Mouse (Mus musculus): ENCODE measurements around the gene Hook2. TPM values are rescaled to one million over a fixed set of nuclear protein-coding genes. Genes with fewer than 3 reads are reported as not detected.

The Hook2 gene
- polyA plus RNA-seq, 2 experiments = 17.7 to 18.1 TPM

GRCm38 (mm10) chr8:84959811-84960210 lies 30.6 kb upstream of the Hook2 start:
- no peak overlapping the region for H3K4me2 ChIP-seq (replicated peaks; ENCODE audit: low read depth, low read length, severe bottlenecking)
- ATAC-seq (ENCODE audit: low FRiP score, low read depth) (no peak), DNase-seq (ENCODE audit: low spot score) (no peak)
- 90% methylated on average over 7 of the region's 7 CpGs for WGBS
- no peaks in the 10 kb centered on the region for H3K4me1 ChIP-seq (ENCODE audit: control insufficient read depth, insufficient read depth, low read length)
- no peak overlapping the region for H3K9ac ChIP-seq (ENCODE audit: low read depth, low read length, severe bottlenecking)
- H3K27ac ChIP-seq (replicated peaks; ENCODE audit: low read depth, low read length) = no peak overlapping the region
- H3K4me3 ChIP-seq (replicated peaks; ENCODE audit: low read length) = no peak overlapping the region
- no peaks in the 10 kb centered on the region for H3K9me3 ChIP-seq (ENCODE audit: control insufficient read depth, low read length)
- peaks cover 22% of the 10 kb centered on the region for H3K36me3 ChIP-seq (ENCODE audit: control insufficient read depth, insufficient read depth, low read length)
- H3K27me3 ChIP-seq (ENCODE audit: control insufficient read depth, insufficient read depth, low read length) = no peaks in the 10 kb centered on the region
- no peak for TF ChIP-seq POLR2A (IDR thresholded peaks at IDR 0.05; ENCODE audit: borderline replicate concordance, extremely low read depth, insufficient read depth, insufficient read length)

- H3K4me3 ChIP-seq (replicated peaks; ENCODE audit: low read length) = no peak overlapping the region
- DNase-seq (ENCODE audit: low spot score) = no peak
Measured at GRCm38 (mm10) chr8:84963952-84964351, 26.5 kb upstream of the Hook2 start.

GRCm38 (mm10) chr8:84965731-84966291 lies 24.6 kb upstream of the Hook2 start:
- 0 out of 2 replicates have a peak, but pooled peaks have one; percentile 8 for TF ChIP-seq POLR2A (IDR thresholded peaks at IDR 0.05; ENCODE audit: borderline replicate concordance, extremely low read depth, insufficient read depth, insufficient read length)
- Histone ChIP-seq H3K4me1 (ENCODE audit: control insufficient read depth, insufficient read depth, low read length) (peaks cover 22% of the 10 kb centered on the region), H3K4me2 (replicated peaks; ENCODE audit: low read depth, low read length, severe bottlenecking) (peak overlapping the region; percentile 60), H3K9me3 (ENCODE audit: control insufficient read depth, low read length) (no peaks in the 10 kb centered on the region), H3K9ac (ENCODE audit: low read depth, low read length, severe bottlenecking) (peak overlapping the region; percentile 48), H3K4me3 (replicated peaks; ENCODE audit: low read length) (peak overlapping the region; percentile 49), H3K27ac (replicated peaks; ENCODE audit: low read depth, low read length) (no peak overlapping the region), H3K27me3 (ENCODE audit: control insufficient read depth, insufficient read depth, low read length) (no peaks in the 10 kb centered on the region), H3K36me3 (ENCODE audit: control insufficient read depth, insufficient read depth, low read length) (peaks cover 11% of the 10 kb centered on the region)
- peak; percentile 96 for DNase-seq (ENCODE audit: low spot score)
- peak; percentile 81 for ATAC-seq (ENCODE audit: low FRiP score, low read depth)
- under 1% methylated on average over 41 of the region's 41 CpGs for WGBS

More at GRCm38 (mm10) chr8:84963952-84964351, 26.5 kb upstream of the Hook2 start:
- peaks cover 17% of the 10 kb centered on the region for H3K4me1 ChIP-seq (ENCODE audit: control insufficient read depth, insufficient read depth, low read length)
- no peaks in the 10 kb centered on the region for H3K27me3 ChIP-seq (ENCODE audit: control insufficient read depth, insufficient read depth, low read length)
- no peak for ATAC-seq (ENCODE audit: low FRiP score, low read depth)
- H3K27ac ChIP-seq (replicated peaks; ENCODE audit: low read depth, low read length) = no peak overlapping the region
- 90% methylated on average over 4 of the region's 4 CpGs for WGBS
- H3K9me3 ChIP-seq (ENCODE audit: control insufficient read depth, low read length) = no peaks in the 10 kb centered on the region
- no peak for TF ChIP-seq POLR2A (IDR thresholded peaks at IDR 0.05; ENCODE audit: borderline replicate concordance, extremely low read depth, insufficient read depth, insufficient read length)
- H3K9ac ChIP-seq (ENCODE audit: low read depth, low read length, severe bottlenecking) = no peak overlapping the region
- H3K36me3 ChIP-seq (ENCODE audit: control insufficient read depth, insufficient read depth, low read length) = peaks cover 13% of the 10 kb centered on the region
- H3K4me2 ChIP-seq (replicated peaks; ENCODE audit: low read depth, low read length, severe bottlenecking) = no peak overlapping the region

GRCm38 (mm10) chr8:84966603-84967002 lies 23.8 kb upstream of the Hook2 start:
- no peak for TF ChIP-seq POLR2A (IDR thresholded peaks at IDR 0.05; ENCODE audit: borderline replicate concordance, extremely low read depth, insufficient read depth, insufficient read length)
- peak overlapping the region; percentile 49; the same call in 1 of the 2 replicates for H3K4me3 ChIP-seq (replicated peaks; ENCODE audit: low read length)
- ATAC-seq (ENCODE audit: low FRiP score, low read depth) (no peak), DNase-seq (ENCODE audit: low spot score) (no peak)
- peaks cover 27% of the 10 kb centered on the region for H3K4me1 ChIP-seq (ENCODE audit: control insufficient read depth, insufficient read depth, low read length)
- no peaks in the 10 kb centered on the region for H3K27me3 ChIP-seq (ENCODE audit: control insufficient read depth, insufficient read depth, low read length)
- 44% methylated on average over 3 of the region's 3 CpGs for WGBS
- H3K9ac ChIP-seq (ENCODE audit: low read depth, low read length, severe bottlenecking) = no peak overlapping the region
- no peak overlapping the region for H3K27ac ChIP-seq (replicated peaks; ENCODE audit: low read depth, low read length)
- H3K36me3 ChIP-seq (ENCODE audit: control insufficient read depth, insufficient read depth, low read length) = peaks cover 14% of the 10 kb centered on the region
- H3K4me2 ChIP-seq (replicated peaks; ENCODE audit: low read depth, low read length, severe bottlenecking) = peak overlapping the region; percentile 60
- no peaks in the 10 kb centered on the region for H3K9me3 ChIP-seq (ENCODE audit: control insufficient read depth, low read length)

GRCm38 (mm10) chr8:84967532-84968304 lies 22.7 kb upstream of the Hook2 start:
- H3K9ac ChIP-seq (ENCODE audit: low read depth, low read length, severe bottlenecking) = no peak overlapping the region
- no peaks in the 10 kb centered on the region for H3K9me3 ChIP-seq (ENCODE audit: control insufficient read depth, low read length)
- H3K36me3 ChIP-seq (ENCODE audit: control insufficient read depth, insufficient read depth, low read length) = peaks cover 25% of the 10 kb centered on the region
- H3K4me1 ChIP-seq (ENCODE audit: control insufficient read depth, insufficient read depth, low read length) = peaks cover 27% of the 10 kb centered on the region
- H3K27ac ChIP-seq (replicated peaks; ENCODE audit: low read depth, low read length) = no peak overlapping the region
- 91% methylated on average over 13 of the region's 13 CpGs for WGBS
- H3K4me3 ChIP-seq (replicated peaks; ENCODE audit: low read length) = no peak overlapping the region
- DNase-seq (ENCODE audit: low spot score) = no peak
- H3K4me2 ChIP-seq (replicated peaks; ENCODE audit: low read depth, low read length, severe bottlenecking) = no peak overlapping the region
- no peak for ATAC-seq (ENCODE audit: low FRiP score, low read depth)
- TF ChIP-seq POLR2A (IDR thresholded peaks at IDR 0.05; ENCODE audit: borderline replicate concordance, extremely low read depth, insufficient read depth, insufficient read length) = no peak
- no peaks in the 10 kb centered on the region for H3K27me3 ChIP-seq (ENCODE audit: control insufficient read depth, insufficient read depth, low read length)
